Mouse (Mus musculus) forebrain, embryonic 16.5 days (tissue): ENCODE results near the gene Jak1. TPM values are rescaled to one million over a fixed set of nuclear protein-coding genes. Genes with fewer than 3 reads are reported as not detected.
"Not testable (repeated sequence)": the region's sequence is repeated elsewhere in the genome, so short reads cannot be mapped to it uniquely, and the experiment has no call there.

Experiments used
- ATAC-seq: fragments of 200-750 bp; cut with Nextera tagmentation; 2 replicates; pipeline ENCODE4 v1.8.0; 2017; ENCODE audit warnings: mild to moderate bottlenecking, moderate library complexity
- H3K27ac ChIP-seq: fragments of 300-500 bp; sonication (generic); 2 replicates; pipeline ENCODE4 v1.5.1; 2014; ENCODE audit warnings: low read length, control low read depth
- H3K27me3 ChIP-seq: fragments of 300-500 bp; sonication (generic); replicated peaks from 2 replicates; pipeline ENCODE4 v1.6.1; 2014; ENCODE audit warnings: low read length; ENCODE audit not compliant: control insufficient read depth, insufficient read depth
- H3K36me3 ChIP-seq: fragments of 300-500 bp; sonication (generic); 2 replicates; pipeline ENCODE4 v1.6.1; 2014; ENCODE audit not compliant: control insufficient read depth, insufficient read depth
- H3K4me1 ChIP-seq: fragments of 300-500 bp; sonication (generic); replicated peaks from 2 replicates; pipeline ENCODE4 v1.6.1; 2014; ENCODE audit warnings: low read length; ENCODE audit not compliant: control insufficient read depth, insufficient read depth
- H3K4me2 ChIP-seq: fragments of 300-500 bp; sonication (generic); 2 replicates; pipeline ENCODE4 v1.6.1; 2014; ENCODE audit warnings: mild to moderate bottlenecking, low read length, control low read depth
- H3K4me3 ChIP-seq: fragments of 300-500 bp; sonication (generic); replicated peaks from 2 replicates; pipeline ENCODE4 v1.5.1; 2014; ENCODE audit warnings: mild to moderate bottlenecking, low read length, control low read depth
- H3K9ac ChIP-seq: fragments of 300-500 bp; sonication (generic); replicated peaks from 2 replicates; pipeline ENCODE4 v1.6.1; 2014; ENCODE audit warnings: low read depth, low read length, control low read depth
- H3K9me3 ChIP-seq: fragments of 300-500 bp; sonication (generic); 2 replicates; pipeline ENCODE4 v1.6.1; 2016; ENCODE audit warnings: low read length; ENCODE audit not compliant: control insufficient read depth
- WGBS: fragments of 180-500 bp; shearing (Covaris S2); extraction: QIAGEN DNeasy Blood & Tissue Kit; methylation state at CpG from one replicate; pipeline ENCODE4 v1.1.7; 2014; 5-methylcytosine and 5-hydroxymethylcytosine counted together
- polyA plus RNA-seq: library from polyadenylated mRNA; unstranded; fragments of >200 nt; fragmentation: Nextera tagmentation; extraction: Ambion mirVana; gene quantifications from 2 replicates; pipeline ENCODE4 v1.2.1, GENCODE M21; 2015

Jak1 gene
- polyA plus RNA-seq, 1 experiment from 2014 or later = 61.5 TPM

DNA sequence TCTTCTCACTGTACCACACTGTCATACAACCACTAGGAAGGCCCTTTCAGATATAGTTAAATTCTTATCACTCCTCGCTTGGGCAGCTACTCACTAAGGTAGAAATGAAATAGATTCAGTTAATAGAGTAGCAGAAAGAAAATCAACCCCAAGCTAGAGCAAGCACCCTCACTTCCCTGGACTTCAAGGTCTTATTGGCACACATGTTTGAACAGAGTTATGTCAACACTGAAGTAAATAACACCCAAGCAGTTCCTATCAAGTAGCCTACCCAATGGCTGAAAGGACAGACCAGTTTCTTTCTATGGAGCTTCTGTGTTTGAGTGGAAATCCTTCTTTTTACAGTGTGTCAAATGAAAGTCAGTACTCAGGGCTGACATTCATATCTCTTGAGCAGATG is 17.2 kb upstream of the Jak1 start:
- H3K27ac ChIP-seq = no peak overlapping the region
- H3K36me3 ChIP-seq = no peaks in the 10 kb centered on the region
- no peak overlapping the region for H3K4me3 ChIP-seq
- H3K9me3 ChIP-seq = no peaks in the 10 kb centered on the region; the same call in 1 of the 2 replicates
- ATAC-seq = no peak
- no peaks in the 10 kb centered on the region for H3K4me1 ChIP-seq
- no peak overlapping the region for H3K4me2 ChIP-seq
- H3K27me3 ChIP-seq = 0 out of 2 replicates have a peak, but pooled peaks cover under 1% of the 10 kb centered on the region
- 76% methylated on average over 1 of the region's 1 CpGs for WGBS
- no peak overlapping the region for H3K9ac ChIP-seq

DNA sequence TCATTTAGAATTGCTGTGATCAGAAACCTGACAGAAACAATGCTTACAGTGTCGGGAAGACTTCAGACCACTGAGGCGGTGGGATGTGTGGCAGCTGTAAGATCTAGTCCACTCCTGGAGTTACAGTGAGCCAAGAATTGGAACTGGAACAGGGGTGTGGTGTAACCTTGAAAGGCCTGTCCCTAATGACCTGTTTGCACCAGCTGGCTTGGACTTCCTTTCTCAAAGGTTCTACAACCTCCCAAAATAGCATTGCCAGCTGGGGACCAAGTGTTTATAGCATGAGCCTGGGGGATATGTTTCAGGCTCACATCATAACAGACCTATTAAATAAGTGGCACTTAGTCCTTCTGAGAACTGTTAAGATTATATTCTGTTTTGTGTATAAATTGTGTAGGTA is 15.0 kb upstream of the Jak1 start:
- no peak for ATAC-seq
- Histone ChIP-seq H3K27me3 (no peaks in the 10 kb centered on the region), H3K4me1 (no peaks in the 10 kb centered on the region), H3K9ac (no peak overlapping the region), H3K4me3 (no peak overlapping the region), H3K4me2 (no peak overlapping the region), H3K36me3 (no peaks in the 10 kb centered on the region), H3K27ac (no peak overlapping the region), H3K9me3 (no peaks in the 10 kb centered on the region; the same call in 1 of the 2 replicates)
- WGBS = 84% methylated on average over 2 of the region's 2 CpGs

DNA sequence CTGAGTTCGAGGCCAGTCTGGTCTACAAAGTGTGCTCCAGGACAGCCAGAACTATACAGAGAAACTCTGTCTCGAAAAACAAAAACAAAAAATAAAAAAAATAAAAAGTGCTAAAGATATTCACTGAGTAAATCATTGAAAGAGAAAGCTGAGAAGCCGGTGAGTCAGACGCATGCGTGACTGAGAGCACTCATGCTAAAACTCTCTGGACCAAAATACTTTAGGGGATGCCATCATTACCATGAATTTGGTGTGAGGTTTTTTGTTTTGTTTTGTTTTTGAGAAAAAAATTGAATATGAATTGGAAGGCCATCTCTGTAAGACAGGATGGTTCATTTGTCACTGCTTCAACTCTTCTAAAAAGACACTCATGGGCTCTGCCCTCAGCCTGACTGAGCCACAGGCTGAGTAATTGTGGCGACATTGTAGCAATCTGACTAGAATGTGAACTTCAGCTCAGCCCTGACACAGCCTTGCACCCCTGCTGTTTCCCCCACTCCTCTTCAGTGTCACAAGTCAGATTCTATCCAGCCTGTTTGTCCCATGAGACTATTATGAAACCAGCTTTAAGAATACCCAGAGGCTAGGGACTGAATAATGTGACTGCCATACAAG is 11.5 kb upstream of the Jak1 start:
- H3K4me1 ChIP-seq = no peaks in the 10 kb centered on the region
- no peaks in the 10 kb centered on the region for H3K36me3 ChIP-seq
- no peak for ATAC-seq
- H3K9ac ChIP-seq = no peak overlapping the region
- H3K4me3 ChIP-seq = no peak overlapping the region
- H3K27me3 ChIP-seq = no peaks in the 10 kb centered on the region
- 86% methylated on average over 6 of the region's 6 CpGs for WGBS
- H3K27ac ChIP-seq = no peak overlapping the region
- H3K4me2 ChIP-seq = no peak overlapping the region
- H3K9me3 ChIP-seq = no peaks in the 10 kb centered on the region; the same call in 1 of the 2 replicates

DNA sequence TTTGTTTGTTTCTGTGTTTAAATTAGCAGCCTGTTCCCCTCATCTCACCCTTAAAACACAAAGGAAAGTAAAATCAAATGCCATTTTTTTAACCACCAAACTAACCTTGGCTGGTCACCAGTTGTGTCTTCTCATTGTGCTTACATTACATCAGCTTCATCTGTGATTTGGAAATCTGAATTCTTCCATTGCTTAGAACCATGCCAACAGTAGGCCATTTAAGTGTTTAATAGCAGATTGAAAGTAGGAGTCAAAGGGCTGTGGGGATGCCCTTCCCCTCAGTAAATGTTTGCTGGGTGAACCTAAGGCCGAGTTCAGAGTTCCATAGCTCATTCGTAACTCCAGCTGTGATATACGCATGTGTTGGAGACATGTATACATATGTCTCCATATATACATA is 10.8 kb upstream of the Jak1 start:
- 90% methylated on average over 3 of the region's 3 CpGs for WGBS
- no peaks in the 10 kb centered on the region for H3K4me1 ChIP-seq
- H3K4me3 ChIP-seq = no peak overlapping the region
- no peak for ATAC-seq
- no peaks in the 10 kb centered on the region for H3K27me3 ChIP-seq
- no peak overlapping the region for H3K4me2 ChIP-seq
- no peaks in the 10 kb centered on the region; the same call in 1 of the 2 replicates for H3K9me3 ChIP-seq
- H3K36me3 ChIP-seq = no peaks in the 10 kb centered on the region
- H3K9ac ChIP-seq = no peak overlapping the region
- H3K27ac ChIP-seq = no peak overlapping the region

GRCm38 (mm10) chr4:101270734-101271133 is 5.7 kb upstream of the Jak1 start:
- Histone ChIP-seq H3K9me3 (no peaks in the 10 kb centered on the region), H3K4me2 (no peak overlapping the region), H3K27ac (no peak overlapping the region), H3K36me3 (no peaks in the 10 kb centered on the region), H3K27me3 (no peaks in the 10 kb centered on the region), H3K4me1 (no peaks in the 10 kb centered on the region), H3K4me3 (no peak overlapping the region), H3K9ac (no peak overlapping the region)
- ATAC-seq = no peak
- 90% methylated on average over 3 of the region's 3 CpGs for WGBS

GRCm38 (mm10) chr4:101268506-101268905 is 3.4 kb upstream of the Jak1 start:
- not testable (repeated sequence) for H3K9ac ChIP-seq, H3K4me2 ChIP-seq, H3K4me3 ChIP-seq, H3K9me3 ChIP-seq, H3K4me1 ChIP-seq, H3K36me3 ChIP-seq, H3K27me3 ChIP-seq, H3K27ac ChIP-seq, ATAC-seq
- 70% methylated on average over 1 of the region's 1 CpGs for WGBS

DNA sequence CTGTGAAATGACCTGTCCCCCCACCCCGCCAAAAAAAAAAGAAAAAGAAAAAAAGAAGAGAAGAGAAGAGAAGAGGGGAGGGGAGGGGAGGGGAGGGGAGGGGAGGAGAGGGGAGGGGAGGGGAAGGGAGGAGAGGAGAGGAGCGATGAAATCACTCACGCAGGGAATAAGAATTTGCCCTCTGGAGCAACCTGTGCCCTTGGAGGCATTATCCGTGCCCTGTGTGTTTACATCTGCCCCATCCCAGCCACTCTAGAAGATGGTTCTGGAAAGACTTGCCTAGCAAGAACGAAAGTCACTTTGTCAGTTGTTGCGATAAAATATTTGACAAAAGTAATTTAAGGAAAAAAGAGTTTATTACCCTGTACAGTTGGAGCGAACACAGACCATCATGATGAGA is 441 bp upstream of the Jak1 start:
- peak overlapping the region; percentile 60 for H3K4me2 ChIP-seq
- no peaks in the 10 kb centered on the region for H3K9me3 ChIP-seq
- 31% methylated on average over 6 of the region's 7 CpGs for WGBS
- peak overlapping the region; percentile 92 for H3K4me3 ChIP-seq
- no peak for ATAC-seq
- no peaks in the 10 kb centered on the region for H3K36me3 ChIP-seq
- H3K9ac ChIP-seq = no peak overlapping the region
- H3K27me3 ChIP-seq = 0 out of 2 replicates have a peak, but pooled peaks cover 3% of the 10 kb centered on the region
- no peak overlapping the region for H3K27ac ChIP-seq
- H3K4me1 ChIP-seq = peaks cover 6% of the 10 kb centered on the region; the same call in 1 of the 2 replicates

GRCm38 (mm10) chr4:101263968-101264740 is 928 bp downstream of the Jak1 start:
- Histone ChIP-seq H3K27ac (no peak overlapping the region), H3K9me3 (no peaks in the 10 kb centered on the region), H3K4me3 (peak overlapping the region; percentile 92), H3K4me2 (peak overlapping the region; percentile 60), H3K27me3 (0 out of 2 replicates have a peak, but pooled peaks cover 3% of the 10 kb centered on the region), H3K4me1 (peaks cover 6% of the 10 kb centered on the region; the same call in 1 of the 2 replicates), H3K36me3 (no peaks in the 10 kb centered on the region), H3K9ac (peak overlapping the region; percentile 78)
- 8% methylated on average over 26 of the region's 26 CpGs for WGBS
- ATAC-seq = peak; percentile 43

DNA sequence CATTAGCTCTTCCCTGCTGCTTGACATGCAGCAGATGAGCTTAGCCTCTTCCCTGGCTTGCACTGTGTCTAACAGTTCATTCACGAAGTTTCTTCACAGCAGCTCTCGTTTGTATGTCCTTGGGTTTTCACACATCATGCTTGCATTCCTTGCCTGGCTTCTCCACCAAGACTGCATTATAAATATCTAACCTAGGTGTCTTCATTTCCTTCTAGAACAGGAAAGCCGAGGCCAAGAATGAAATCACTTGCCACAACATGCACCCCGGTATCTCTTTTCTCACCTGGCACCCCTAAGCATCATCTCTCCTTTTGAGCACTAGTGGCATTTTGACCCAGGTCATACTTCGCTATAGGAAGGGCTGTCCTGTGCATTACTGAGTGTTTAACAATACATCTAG is 3.5 kb downstream of the Jak1 start:
- Histone ChIP-seq H3K4me2 (no peak overlapping the region), H3K27me3 (0 out of 2 replicates have a peak, but pooled peaks cover 3% of the 10 kb centered on the region), H3K27ac (no peak overlapping the region), H3K9me3 (no peaks in the 10 kb centered on the region), H3K36me3 (no peaks in the 10 kb centered on the region), H3K4me1 (peaks cover 6% of the 10 kb centered on the region; the same call in 1 of the 2 replicates), H3K4me3 (no peak overlapping the region), H3K9ac (no peak overlapping the region)
- ATAC-seq = no peak
- 82% methylated on average over 5 of the region's 5 CpGs for WGBS
